Mouse (Mus musculus) fibroblast of lung, adult 2 months (primary cell): ENCODE results near the gene Mitf.
A peak's percentile ranks its signal among the peaks of the same experiment; 100 is the strongest.

Experiments used
- DNase-seq: peaks from one replicate; pipeline ENCODE4 v3.0.0-alpha.2; 2011; ENCODE audit warnings: low read depth

The Mitf gene

GRCm38 (mm10) chr6:97806781-97807743, at the start of gene Mitf:
Gene Mitf (plus strand): TSS chr6:97807052.
- peak; percentile 90 for DNase-seq

GRCm38 (mm10) chr6:97757361-97757760, 49.5 kb upstream of the Mitf start:
- no peak for DNase-seq

GRCm38 (mm10) chr6:97758884-97759283, 48.0 kb upstream of the Mitf start:
- no peak for DNase-seq

GRCm38 (mm10) chr6:97759301-97759700, 47.6 kb upstream of the Mitf start:
- peak; percentile 33 for DNase-seq

- peak; percentile 24 for DNase-seq
Observed at GRCm38 (mm10) chr6:97761326-97761725, 45.5 kb upstream of the Mitf start.

- DNase-seq, result no peak
Observed at GRCm38 (mm10) chr6:97763970-97764369, 42.9 kb upstream of the Mitf start.

- no peak for DNase-seq
Observed at GRCm38 (mm10) chr6:97767836-97768235, 39.0 kb upstream of the Mitf start.

GRCm38 (mm10) chr6:97769549-97769948, 37.3 kb upstream of the Mitf start:
- no peak for DNase-seq

- DNase-seq, result no peak
Observed at GRCm38 (mm10) chr6:97781316-97781715, 25.5 kb upstream of the Mitf start.

GRCm38 (mm10) chr6:97782291-97782690, 24.6 kb upstream of the Mitf start:
- no peak for DNase-seq

- no peak for DNase-seq
Observed at GRCm38 (mm10) chr6:97786871-97787270, 20.0 kb upstream of the Mitf start.

GRCm38 (mm10) chr6:97788361-97788974, 18.4 kb upstream of the Mitf start:
- DNase-seq, result no peak

- no peak for DNase-seq
Observed at GRCm38 (mm10) chr6:97789700-97790099, 17.2 kb upstream of the Mitf start.

- DNase-seq, result no peak
Observed at GRCm38 (mm10) chr6:97792104-97792503, 14.7 kb upstream of the Mitf start.

GRCm38 (mm10) chr6:97795175-97795574, 11.7 kb upstream of the Mitf start:
- no peak for DNase-seq

GRCm38 (mm10) chr6:97800615-97801014, 6.2 kb upstream of the Mitf start:
- DNase-seq, result no peak

GRCm38 (mm10) chr6:97806051-97806450, 801 bp upstream of the Mitf start:
- DNase-seq, result no peak

GRCm38 (mm10) chr6:97814191-97814590, 7.3 kb downstream of the Mitf start:
- no peak for DNase-seq

- DNase-seq, result no peak
Observed at GRCm38 (mm10) chr6:97815723-97816122, 8.9 kb downstream of the Mitf start.

- DNase-seq, result no peak
Observed at GRCm38 (mm10) chr6:97816806-97817205, 10.0 kb downstream of the Mitf start.

GRCm38 (mm10) chr6:97818128-97818527, 11.3 kb downstream of the Mitf start:
- peak; percentile 73 for DNase-seq

- peak; percentile 36 for DNase-seq
Observed at GRCm38 (mm10) chr6:97818948-97819347, 12.1 kb downstream of the Mitf start.

GRCm38 (mm10) chr6:97820505-97820904, 13.7 kb downstream of the Mitf start:
- peak; percentile 97 for DNase-seq
